Mouse (Mus musculus): ENCODE results near the gene Hes1.
A peak's percentile ranks its signal among the peaks of the same experiment; 100 is the strongest.
"Not testable (repeated sequence)": the region's sequence is repeated elsewhere in the genome, so short reads cannot be mapped to it uniquely, and the experiment has no call there.

Gene Hes1

DNA sequence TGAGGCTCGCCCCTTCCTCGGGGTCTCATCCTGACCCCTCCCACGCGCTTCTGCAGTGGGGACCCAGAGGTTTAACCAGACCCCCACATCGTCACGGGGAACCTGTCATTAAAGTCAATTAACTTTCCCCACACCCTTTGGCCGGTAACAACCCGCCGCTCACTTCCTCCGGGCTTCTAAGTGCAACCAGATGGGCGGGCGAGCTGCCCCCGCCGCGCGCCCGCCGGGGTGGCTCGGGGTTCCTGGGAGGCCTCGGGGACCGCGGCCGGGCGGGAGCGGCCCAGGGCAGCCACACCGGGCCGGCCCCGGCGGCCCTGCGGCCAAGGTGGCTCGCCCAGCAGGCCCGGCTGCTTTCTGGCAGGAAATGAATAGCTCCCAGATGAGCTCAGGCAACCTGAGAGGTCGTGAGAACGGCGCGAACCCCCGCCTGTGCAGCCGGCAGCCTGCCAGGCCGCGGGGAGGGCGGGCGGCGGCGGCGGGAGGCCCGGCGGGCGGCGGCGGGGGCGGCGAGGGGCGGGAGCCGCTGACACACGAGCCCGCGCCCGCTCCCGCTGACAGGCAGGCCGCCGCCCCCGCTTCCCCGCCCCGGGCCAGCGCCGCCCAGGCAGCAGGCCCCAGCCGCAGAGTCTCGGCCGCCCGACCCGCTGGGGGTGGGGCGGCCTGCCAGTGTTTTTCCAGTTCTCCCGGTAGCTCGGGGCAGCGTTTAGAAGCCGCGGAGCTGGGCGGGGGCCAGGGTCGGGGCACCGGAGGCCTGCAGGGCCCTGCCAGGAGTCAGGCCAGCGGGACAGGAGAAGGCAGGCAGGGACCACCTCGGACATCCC is 6.0 kb downstream of the Hes1 start:
- DNase-seq (ENCODE audit: low spot score in 2 of 2), result peak; percentile 83 to 87

DNA sequence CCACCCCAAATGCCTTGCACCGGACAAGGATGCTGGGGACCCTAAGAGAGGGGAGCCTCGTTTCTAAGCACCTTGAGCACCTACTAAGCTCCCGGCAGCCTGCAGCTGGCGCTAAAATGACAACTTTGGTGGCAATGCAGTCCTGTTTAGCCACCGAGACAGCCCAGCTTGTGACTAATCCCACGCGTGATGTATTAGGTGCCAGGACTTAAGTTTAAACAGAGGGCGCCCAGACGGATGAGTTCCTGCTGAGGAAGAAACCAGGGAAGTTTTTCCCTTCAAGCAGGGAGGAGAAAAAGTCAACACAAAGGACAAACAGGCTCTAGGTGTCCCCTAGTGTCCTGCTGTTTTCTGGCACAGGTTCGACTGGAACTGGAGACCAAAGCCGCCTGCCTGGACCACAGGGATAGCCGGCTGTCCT is 6.6 kb downstream of the Hes1 start:
- DNase-seq (ENCODE audit: low spot score in 2 of 2), result no peak

DNA sequence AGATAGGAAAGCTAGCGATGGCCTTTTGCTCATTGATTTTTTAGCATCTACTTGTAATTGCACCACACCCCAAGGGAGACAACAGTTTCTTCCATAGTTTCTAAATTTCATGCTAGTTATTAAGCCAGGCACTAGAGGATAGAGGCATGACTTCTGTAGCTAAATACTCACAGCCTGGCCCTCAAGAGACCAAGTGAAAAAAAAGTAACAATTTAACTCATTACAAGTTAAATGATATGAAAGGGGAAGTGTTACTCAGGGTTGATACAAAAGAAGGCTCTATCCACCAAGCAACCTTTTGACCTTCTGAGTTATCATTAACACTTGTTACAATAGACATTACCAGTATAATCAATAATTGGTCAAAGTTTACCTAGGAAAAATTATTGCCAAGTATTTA is 9.1 kb downstream of the Hes1 start:
- DNase-seq (ENCODE audit: low spot score in 2 of 2), result no peak

DNA sequence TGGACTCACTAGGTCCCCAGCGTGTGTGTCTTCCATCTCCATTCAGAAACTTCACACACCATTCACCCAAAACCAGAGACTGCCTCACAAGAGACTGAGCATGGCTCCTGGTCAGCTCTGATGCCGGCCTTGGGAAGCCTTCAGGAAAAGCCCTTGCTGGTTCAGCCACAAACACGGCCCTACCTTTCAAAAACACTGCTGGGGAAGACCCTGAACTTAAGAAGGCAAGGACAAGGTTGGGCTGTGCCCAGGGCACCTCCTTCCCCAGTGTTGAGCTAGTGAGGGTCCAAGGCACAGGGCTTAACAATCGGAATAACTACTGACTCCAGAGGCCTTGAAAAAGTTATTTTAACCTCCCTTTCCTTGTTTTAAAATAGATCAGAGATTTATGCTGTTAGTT is 17.3 kb downstream of the Hes1 start:
- no peak for DNase-seq (ENCODE audit: low spot score in 2 of 2)

DNA sequence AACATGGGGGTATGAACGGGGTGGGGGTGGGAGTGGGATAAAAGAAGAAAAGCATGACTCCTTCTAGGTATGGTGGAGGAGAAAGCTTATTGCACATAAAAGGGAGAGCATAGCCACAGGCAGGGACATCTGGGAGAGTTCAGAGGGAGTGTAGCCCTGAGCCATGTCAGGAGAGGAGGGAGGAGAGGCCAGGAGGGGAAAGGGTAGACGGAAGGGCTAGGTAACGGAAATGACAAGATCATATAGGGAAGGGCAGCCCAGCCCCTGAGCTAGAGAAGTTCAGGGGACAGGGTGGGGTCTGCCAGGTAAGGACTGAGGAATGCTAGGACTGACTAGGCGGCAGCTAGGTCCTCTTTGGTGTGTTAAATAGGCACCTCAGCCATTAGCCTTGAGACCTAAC is 17.8 kb downstream of the Hes1 start:
- no peak for DNase-seq (ENCODE audit: low spot score in 2 of 2)

DNA sequence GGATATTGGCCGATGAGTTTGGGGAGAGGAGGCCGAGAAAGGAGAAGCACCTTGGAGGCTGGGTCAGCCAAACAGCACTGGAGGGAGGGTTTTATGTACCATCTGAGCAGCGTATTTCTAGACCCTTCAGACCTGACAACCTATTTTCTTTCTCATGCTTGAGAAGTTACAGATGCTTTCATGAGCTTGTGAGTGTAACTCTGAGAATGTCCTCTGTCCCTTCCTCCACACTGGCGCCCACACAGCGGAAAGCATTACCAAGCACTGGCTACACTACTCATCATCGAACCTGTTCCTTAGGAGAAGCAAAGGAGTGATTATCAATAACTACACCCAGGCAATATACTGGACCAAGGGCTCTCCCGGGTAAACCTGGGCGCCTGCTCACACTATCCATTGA is 18.8 kb downstream of the Hes1 start:
- no peak for DNase-seq (ENCODE audit: low spot score in 2 of 2)

DNA sequence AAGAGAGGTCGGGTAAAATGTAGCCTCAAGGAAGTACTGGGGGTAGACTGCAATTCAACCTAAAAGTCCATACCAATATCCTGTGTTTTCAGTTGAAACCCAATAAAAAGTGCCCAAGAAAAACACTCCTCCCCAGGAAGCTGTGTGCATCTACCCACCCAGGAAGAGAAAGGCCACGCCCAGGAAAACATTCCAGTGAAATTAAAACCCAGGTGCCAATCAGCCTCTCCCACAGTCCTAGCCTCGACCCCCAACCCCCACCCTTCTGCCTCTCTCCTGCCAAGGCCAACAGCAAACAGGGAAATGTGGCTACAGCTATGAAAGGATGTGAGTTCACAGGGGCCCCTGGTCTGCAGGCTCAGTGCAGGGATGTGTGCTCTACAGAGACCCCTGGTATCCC is 19.4 kb downstream of the Hes1 start:
- DNase-seq (ENCODE audit: low spot score in 2 of 2), result no peak

DNA sequence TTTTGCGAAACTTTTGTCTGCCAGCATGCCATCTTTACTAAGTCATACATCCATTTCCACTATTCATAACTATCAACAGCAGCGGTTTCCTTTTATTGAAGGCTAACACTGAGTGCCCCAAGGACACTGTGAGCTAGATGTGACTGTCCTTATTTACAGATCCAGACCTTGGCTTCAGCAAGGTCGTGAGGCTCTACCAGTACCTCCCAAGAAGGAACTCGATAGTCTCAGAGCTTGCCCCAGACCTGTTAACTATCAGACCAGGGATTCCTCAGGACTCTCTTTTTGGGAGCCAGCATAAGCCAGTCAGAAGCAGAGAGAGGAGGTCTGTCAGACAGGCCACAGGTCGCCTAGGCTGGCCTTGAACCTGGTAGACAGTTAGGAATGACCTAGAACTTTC is 24.5 kb downstream of the Hes1 start:
- DNase-seq (ENCODE audit: low spot score in 2 of 2), result no peak

DNA sequence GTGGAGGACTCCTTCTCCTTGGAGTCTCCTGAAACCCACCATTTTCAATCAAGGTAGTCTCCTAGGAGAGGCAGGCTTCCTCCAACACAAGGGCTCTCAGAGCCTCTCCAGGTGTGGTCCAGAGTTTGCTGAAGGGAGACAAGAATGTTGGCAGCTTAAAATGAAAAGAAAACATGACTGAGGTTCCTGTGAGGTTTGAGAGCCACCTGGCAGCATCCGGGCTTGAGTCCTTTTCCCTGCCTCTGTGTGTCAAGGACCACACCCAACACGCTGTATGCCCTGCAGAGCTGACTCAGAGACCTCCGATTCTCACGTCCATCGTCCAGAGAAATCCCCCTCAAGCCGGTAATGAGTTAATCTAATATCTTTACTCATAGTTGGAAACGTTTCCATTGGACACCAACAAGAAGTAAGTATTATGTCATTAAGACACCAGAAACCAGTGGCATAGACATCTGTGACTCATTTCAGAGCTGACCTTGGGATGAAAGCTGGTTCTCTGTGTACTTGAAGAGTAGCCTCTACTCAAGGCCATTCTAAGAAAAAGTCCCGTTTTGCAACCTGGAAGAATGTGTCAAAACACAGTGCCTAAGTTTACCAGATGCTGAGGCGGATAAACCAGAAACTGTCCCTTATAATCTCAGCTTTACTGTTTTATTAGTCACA is 26.1 kb downstream of the Hes1 start:
- no peak for DNase-seq (ENCODE audit: low spot score in 2 of 2)

DNA sequence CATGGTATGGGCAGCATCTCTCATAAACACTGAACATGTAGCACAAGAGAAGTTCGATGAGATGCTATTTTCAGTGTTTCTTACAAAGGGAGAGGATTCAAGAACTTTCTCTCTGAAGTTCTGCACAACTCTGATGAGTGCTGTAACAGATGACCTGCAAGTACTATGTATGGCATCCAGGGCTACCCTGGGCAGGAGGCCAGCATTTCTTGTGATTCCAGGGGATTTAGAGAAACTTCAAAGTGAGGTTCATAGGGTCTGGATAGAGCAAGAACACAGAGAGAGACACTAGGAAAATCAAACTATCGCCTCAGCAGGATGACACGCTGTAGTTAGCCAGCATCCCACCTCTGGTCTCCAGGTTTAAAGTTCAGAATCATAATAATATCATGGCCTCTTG is 31.9 kb downstream of the Hes1 start:
- no peak for DNase-seq (ENCODE audit: low spot score in 2 of 2)

DNA sequence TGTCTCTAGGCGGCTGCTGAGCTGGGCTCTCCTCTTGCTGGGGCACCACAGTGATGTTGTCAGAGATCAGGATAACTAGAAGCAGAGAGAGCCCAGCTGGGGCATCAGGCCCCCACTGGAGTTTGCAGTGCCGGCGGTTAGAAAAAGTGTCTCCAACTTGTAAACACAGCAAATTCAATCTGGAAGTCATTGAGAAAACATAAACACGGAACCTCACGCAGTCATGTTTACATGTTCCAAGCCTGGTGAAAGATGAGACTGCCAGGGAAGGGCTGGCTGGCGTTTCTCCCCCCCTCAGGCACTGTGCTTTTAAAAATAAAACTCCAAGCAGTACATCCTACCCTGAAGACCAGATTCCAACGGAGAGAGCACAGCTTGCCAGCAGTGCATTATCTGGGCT is 32.3 kb downstream of the Hes1 start:
- DNase-seq (ENCODE audit: low spot score in 2 of 2), result no peak

DNA sequence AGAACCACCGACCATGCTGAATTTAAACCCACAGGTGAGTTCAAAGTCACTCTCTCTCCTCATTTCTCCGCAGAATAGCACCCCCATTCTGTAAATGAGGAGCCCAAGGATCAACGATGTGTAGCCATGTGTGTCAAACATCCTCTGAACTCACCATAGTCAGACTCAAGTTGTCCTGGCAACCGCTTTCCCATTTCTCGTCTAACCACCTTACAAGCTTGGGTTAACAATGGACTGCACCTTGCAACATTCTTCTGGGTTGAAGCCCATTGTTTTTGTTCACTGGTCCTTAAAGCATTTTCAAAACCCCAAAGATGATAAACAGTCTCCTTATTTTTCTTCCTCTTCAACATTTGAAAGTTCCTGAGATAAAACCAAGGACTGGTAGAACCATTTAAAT is 34.9 kb downstream of the Hes1 start:
- DNase-seq (ENCODE audit: low spot score in 2 of 2), result no peak

DNA sequence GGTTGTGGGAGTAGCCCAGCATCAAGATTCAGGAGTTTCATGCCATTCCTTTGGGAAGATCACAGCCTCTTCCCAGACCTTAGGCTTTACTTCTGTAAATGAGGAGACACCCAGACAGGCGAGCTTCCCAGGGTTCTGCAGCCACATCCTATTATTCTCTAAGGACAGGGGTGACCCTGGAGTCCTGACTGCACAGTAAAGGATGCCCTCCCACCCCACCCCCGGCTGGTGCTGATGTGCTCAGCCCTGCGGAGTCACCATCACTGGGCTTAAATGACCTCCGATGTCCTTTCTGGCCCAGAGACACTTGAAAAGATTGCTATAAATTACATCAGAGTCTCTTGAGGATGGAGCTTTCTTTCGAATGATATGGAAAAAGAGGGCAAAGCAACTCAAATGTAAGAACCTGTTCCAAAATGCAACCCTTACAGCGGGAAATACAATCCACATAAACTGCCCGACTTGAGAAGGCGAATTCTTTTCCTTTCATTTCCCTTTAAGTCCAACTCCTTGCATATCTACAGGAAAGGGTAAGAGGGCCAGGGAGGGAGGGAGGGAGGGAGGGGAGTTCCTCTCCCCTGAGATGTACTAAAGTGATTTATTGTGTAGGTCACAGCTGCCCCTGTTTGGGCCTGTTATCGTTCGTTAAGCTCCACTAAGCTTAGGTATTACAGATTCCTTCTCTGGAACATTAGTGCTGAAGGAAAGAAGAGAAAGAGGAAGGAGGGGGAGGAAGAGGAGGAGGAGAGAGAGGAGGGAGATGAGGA is 38.1 kb downstream of the Hes1 start:
- DNase-seq (ENCODE audit: low spot score in 2 of 2), result no peak

DNA sequence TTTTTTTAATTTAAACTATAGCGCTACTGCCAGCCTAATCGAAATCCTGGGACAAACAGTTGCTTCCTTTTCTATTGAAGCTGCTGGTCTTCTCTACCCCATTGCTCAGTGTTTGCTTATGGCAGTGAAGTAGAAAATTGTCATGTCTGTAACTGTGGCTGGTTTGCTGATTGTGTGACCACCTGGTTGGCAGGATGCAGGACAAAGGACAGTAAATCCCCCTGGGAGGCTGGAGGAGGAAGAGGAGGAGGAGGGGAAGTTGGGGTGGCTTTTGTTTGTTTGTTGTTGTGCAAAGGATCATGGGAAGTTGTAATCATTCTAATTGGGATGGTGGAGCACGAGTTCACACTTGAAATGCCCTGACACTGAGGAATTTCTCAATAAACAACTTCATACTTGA is 38.8 kb downstream of the Hes1 start:
- DNase-seq (ENCODE audit: low spot score in 2 of 2), result no peak

DNA sequence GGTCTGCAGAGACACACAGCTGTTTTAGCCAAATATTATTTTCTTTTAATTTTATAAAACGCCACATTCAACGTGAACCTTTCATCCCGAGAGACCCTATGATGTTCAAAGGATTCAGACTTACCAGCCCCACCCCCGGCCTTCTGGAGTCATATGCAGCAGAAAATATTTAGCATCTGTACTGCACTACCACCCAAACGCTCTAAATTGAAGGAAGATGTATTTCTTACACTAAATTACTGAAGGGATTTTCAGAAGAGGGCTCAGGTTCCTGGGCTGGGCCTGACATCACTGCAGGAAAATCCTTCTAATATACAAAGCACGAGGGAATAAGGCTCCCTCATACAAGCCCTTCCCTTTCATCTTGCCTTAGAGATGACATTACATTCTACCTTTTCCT is 39.3 kb downstream of the Hes1 start:
- no peak for DNase-seq (ENCODE audit: low spot score in 2 of 2)

DNA sequence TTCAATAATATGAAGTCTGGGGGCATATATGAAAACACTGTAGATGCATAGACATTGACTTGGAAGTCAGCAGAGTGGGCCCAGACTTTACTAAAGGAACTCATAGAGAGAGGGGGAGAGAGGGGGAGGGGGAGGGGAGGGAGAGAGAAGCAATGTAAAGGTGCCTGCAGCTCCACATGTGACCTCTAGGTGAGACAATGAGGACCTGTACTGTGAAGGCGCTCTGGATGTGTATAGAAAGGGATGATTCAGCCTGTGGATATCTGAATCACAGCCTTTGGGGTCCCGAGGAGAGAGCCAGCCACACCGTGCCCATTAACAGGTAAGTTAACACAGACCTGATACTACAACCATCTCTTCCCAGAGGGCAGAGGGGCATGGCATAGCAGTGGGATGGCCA is 40.2 kb downstream of the Hes1 start:
- DNase-seq (ENCODE audit: low spot score in 2 of 2), result no peak

DNA sequence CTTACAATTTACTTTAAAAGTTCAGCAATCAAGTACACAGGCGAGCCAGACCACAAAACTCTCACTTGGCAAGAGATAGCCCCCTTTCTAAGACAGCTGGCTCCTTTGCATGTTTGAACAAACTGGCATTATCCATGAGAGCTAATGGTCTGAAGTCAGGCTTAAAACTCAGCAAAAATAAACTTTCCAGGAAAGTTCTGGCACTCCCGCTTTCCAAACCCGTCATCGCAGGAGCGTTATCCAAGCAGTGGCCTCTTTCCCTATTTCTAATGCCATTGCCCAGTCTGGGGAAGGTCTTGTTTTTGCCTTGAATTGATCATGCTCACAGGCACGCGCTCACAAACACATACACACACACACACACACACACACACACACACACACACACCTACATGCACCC is 41.3 kb downstream of the Hes1 start:
- no peak for DNase-seq (ENCODE audit: low spot score in 2 of 2)

DNA sequence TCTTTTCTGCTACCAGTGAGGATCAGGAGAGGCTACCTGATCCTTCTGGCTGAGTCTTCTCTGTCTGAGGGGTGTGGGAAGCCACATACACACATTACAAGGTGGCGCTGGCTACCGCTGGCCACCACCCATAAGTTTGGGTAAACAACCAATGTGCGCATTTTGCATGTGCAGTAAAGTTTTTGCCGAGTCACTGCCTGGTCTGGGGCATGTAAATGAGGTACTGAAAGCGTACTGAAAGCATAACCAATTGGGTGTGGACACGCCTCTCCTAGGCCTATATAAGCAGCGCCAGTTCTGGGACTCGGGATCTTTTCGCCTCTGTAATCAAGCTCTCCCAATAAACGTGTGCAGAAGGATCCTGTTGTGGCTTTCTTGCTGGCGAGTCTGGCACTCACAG is 44.0 kb downstream of the Hes1 start:
- not testable (repeated sequence) for DNase-seq (ENCODE audit: low spot score in 2 of 2)

DNA sequence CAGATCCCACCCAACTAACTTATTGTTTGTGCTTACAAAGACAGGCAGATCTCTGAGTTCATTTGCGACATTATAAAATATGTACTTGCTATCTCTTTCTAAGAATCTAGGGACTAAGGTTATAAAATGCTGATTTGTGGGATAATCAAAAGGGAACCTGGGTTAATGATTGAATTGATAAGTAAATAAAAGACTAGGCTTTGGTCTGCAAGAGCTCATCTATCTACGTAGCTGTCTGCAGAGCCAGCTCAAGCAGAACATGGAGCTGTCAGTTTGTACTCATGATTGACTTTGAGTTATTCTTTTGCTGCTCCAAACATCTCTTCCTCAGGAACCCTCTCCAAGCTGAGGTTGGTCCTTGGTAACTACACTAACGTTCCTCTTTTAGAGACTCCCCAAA is 46.3 kb downstream of the Hes1 start:
- DNase-seq (ENCODE audit: low spot score in 2 of 2), result no peak

DNA sequence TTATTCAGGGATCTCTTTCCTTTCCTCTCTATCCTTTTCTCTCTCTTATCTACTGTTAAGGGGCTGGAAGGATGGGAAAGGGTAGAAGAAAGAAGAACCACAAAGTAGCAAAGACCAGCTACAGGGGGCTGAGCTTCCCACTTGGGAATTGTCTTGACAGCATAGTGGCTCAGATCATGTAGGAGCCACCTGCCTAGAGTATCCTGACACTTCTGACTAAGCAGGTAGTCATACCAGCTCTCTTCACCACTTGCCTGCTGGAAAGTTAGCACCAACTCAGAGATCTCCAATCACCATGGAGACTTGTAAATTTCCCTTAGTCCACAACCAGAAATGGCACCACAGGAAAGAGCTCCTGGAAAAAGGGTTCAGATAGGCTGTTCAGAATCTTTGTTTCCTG is 46.9 kb downstream of the Hes1 start:
- no peak for DNase-seq (ENCODE audit: low spot score in 2 of 2)

DNA sequence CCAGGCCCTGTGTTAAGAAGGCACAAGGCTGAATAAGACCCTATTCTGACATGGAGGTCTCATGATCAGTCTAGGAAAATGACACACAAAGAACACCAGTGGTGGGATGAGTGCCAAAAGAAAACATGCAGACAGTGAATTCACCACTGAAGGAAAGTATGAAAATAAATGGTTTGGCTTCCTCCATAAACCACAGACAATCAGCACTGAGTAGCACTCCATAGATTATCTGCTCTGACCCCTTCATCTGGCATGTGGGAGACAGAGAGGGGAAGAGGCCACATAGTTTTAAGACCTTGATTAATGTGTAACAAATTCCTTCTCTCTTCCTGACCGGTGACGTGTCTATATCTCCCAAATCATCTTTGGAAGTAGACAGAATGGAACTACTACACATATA is 47.4 kb downstream of the Hes1 start:
- no peak for DNase-seq (ENCODE audit: low spot score in 2 of 2)

DNA sequence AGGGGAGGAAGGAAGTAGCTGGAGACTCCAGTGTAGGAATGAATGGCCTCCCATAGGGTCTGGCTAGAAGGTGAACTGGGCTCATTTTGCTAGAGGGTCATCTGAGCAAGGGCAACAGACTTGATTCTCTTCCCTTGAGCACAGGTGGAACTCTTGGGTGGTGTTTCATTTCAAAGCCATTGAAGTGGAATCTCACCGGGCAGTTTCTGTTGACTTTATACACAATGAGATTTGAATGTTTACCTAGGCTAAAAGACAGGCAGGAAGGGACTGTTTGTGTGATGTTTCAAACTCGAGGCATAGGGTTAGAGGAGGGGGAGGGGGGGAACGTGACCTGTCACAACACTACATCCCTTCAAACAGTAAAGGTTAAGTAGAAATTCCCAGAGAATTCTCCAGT is 49.0 kb downstream of the Hes1 start:
- DNase-seq (ENCODE audit: low spot score in 2 of 2), result no peak

DNA sequence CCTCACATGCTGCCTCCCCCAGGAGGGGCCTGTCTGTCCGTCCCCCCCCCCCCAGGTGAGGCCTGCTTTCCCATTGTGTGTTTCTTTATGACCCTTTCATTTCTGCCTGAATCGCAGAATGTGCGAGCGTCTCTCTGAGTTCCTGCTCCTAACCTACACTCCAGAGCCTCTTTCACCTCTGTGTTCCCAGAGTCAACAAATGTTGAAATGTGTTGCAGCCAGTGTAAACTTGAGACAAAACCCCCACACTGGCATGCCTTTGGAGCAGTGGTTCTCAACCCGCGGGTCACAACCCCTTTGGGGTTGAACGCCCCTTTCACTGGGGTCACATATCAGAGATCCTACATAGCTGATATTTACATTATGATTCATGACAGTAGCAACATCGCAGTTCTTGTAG is 49.6 kb downstream of the Hes1 start:
- no peak for DNase-seq (ENCODE audit: low spot score in 2 of 2)

All from urinary bladder, postnatal 36 days (tissue).